ENCODE assay signal across 9 mouse cellular contexts in the genomic region with DNA sequence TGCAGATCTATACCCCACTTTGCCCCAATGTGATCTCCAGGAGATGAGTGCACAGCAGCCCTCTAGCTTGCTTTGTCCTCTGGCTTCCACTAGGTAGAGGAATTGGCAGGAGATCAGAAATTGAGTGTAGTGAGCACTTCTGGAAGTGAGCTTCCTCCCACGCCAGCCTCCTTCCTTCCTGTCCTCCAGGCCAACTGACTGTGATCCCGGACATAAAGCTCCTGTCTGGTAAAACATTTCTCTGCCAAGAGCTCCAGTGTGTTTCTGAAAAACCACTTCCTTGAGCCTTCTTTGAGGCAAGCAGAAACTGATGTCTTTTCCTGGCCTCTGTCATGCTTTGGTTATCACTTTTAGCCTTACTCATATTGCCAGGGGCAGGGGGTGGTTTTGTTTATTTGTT.
DNase-seq lines count a peak whose midpoint lies in the region; ATAC-seq and TF ChIP-seq lines count a peak whose summit lies in the region.
"Had no signal": no experiment of that assay in that cellular context is flagged by ENCODE, and none has a peak within 500 bp of the region (broad histone marks: within the 10 kb centered on the region; RNA-seq: fewer than 3 reads in every experiment).

No protein-coding gene starts in this region.

- TF ChIP-seq CTCF in liver, adult 2 months (IDR thresholded peaks at IDR 0.05; ENCODE audit: low read depth, low read length): no peak
- no peak for TF ChIP-seq CTCF in liver, postnatal 0 days (IDR thresholded peaks at IDR 0.05; ENCODE audit: low read depth)

- peak; percentile 46 for DNase-seq in liver, adult 2 months (ENCODE audit: extremely low read depth, low read depth, low spot score)
- no peak for DNase-seq in liver, postnatal 0 days
- DNase-seq in lung, postnatal 36 days: peak; percentile 40
- DNase-seq in cerebellum, postnatal 36 days: no peak
- DNase-seq in spleen, postnatal 4 days (ENCODE audit: low spot score in 2 of 2): no peak

- WGBS in liver, adult 2 months: 5% methylated on average over 2 of the region's 2 CpGs
- 34% methylated on average over 2 of the region's 2 CpGs for WGBS in liver, postnatal 0 days (ENCODE audit: insufficient replicate concordance)
- WGBS in heart, embryonic 14.5 days: 28% methylated on average over 2 of the region's 2 CpGs
- WGBS in kidney, embryonic 14.5 days: 56% methylated on average over 2 of the region's 2 CpGs

- H3K4me2 ChIP-seq in liver, postnatal 0 days (ENCODE audit: low read depth, low read length): no peak overlapping the region
- no peak overlapping the region for H3K4me2 ChIP-seq in heart, embryonic 14.5 days (ENCODE audit: low read length)
- H3K4me2 ChIP-seq in kidney, embryonic 14.5 days (replicated peaks; ENCODE audit: low read depth, low read length): no peak overlapping the region
- H3K4me2 ChIP-seq: embryonic facial prominence, embryonic 12.5 days had no signal

- ATAC-seq in liver, postnatal 0 days: no peak
- ATAC-seq in heart, embryonic 14.5 days (ENCODE audit: insufficient number of reproducible peaks, insufficient read depth, low FRiP score, low read depth): 0 out of 2 replicates have a peak, but pooled peaks have one; percentile 18
- ATAC-seq in kidney, embryonic 14.5 days (ENCODE audit: low FRiP score, low TSS enrichment): peak; percentile 62; the same call in 1 of the 2 replicates
- ATAC-seq in megakaryocyte progenitor cell, adult 5-6 weeks (replicated peaks; ENCODE audit: poor library complexity): no peak; the same call in 1 of the 2 replicates

- H3K9ac ChIP-seq in liver, adult 2 months (ENCODE audit: low read depth, low read length): no peak overlapping the region
- H3K9ac ChIP-seq in liver, postnatal 0 days (replicated peaks): no peak overlapping the region
- H3K9ac ChIP-seq in heart, embryonic 14.5 days (ENCODE audit: low read length): no peak overlapping the region
- no peak overlapping the region for H3K9ac ChIP-seq in kidney, embryonic 14.5 days (ENCODE audit: low read depth, low read length)
- H3K9ac ChIP-seq: embryonic facial prominence, embryonic 12.5 days had no signal

- no peak overlapping the region for H3K27ac ChIP-seq in liver, adult 2 months (replicated peaks; ENCODE audit: insufficient read depth, low read depth, low read length)
- H3K27ac ChIP-seq in liver, postnatal 0 days (ENCODE audit: low read depth): no peak overlapping the region
- peak overlapping the region; percentile 47 to 56; a peak in 2 of 4 replicates for H3K27ac ChIP-seq in heart, embryonic 14.5 days (replicated peaks in 1 of 2; ENCODE audit: control insufficient read depth in 1 of 2, insufficient read depth in 1 of 2, low read depth in 2 of 2, low read length in 2 of 2)
- H3K27ac ChIP-seq in kidney, embryonic 14.5 days (ENCODE audit: low read depth, low read length): no peak overlapping the region
- H3K27ac ChIP-seq: embryonic facial prominence, embryonic 12.5 days had no signal

- H3K4me1 ChIP-seq in liver, adult 2 months (ENCODE audit: control insufficient read depth, insufficient read depth, low read length): peaks cover 10% of the 10 kb centered on the region
- H3K4me1 ChIP-seq in liver, postnatal 0 days (ENCODE audit: insufficient read depth): peaks cover 16% of the 10 kb centered on the region
- peaks cover 10 to 21% of the 10 kb centered on the region in 2 experiments for H3K4me1 ChIP-seq in heart, embryonic 14.5 days (ENCODE audit: control insufficient read depth in 2 of 2, insufficient read depth in 2 of 2, low read length in 2 of 2)
- H3K4me1 ChIP-seq in kidney, embryonic 14.5 days (ENCODE audit: control insufficient read depth, insufficient read depth, low read length): 0 out of 2 replicates have a peak, but pooled peaks cover 3% of the 10 kb centered on the region

- no peak for TF ChIP-seq POLR2A in liver, adult 2 months (IDR thresholded peaks at IDR 0.05; ENCODE audit: extremely low read depth, insufficient read depth, low read length)

- H3K36me3 ChIP-seq in liver, adult 2 months (ENCODE audit: control insufficient read depth, insufficient read depth, low read length): no peaks in the 10 kb centered on the region
- no peaks in the 10 kb centered on the region for H3K36me3 ChIP-seq in liver, postnatal 0 days (replicated peaks; ENCODE audit: insufficient read depth, low read length)
- no peaks in the 10 kb centered on the region for H3K36me3 ChIP-seq in heart, embryonic 14.5 days (ENCODE audit: control insufficient read depth, insufficient read depth, low read length)
- no peaks in the 10 kb centered on the region for H3K36me3 ChIP-seq in kidney, embryonic 14.5 days (ENCODE audit: control insufficient read depth, insufficient read depth, low read length)
- H3K36me3 ChIP-seq: embryonic facial prominence, embryonic 12.5 days had no signal

- H3K27me3 ChIP-seq in liver, adult 2 months (ENCODE audit: control insufficient read depth, insufficient read depth, low read length): no peaks in the 10 kb centered on the region
- H3K27me3 ChIP-seq in liver, postnatal 0 days (ENCODE audit: insufficient read depth, low read length): no peaks in the 10 kb centered on the region
- H3K27me3 ChIP-seq in heart, embryonic 14.5 days (ENCODE audit: control insufficient read depth, insufficient read depth, low read length): no peaks in the 10 kb centered on the region
- no peaks in the 10 kb centered on the region for H3K27me3 ChIP-seq in kidney, embryonic 14.5 days (ENCODE audit: control insufficient read depth, insufficient read depth, low read length)
- H3K27me3 ChIP-seq: embryonic facial prominence, embryonic 12.5 days had no signal

- H3K9me3 ChIP-seq in liver, postnatal 0 days (ENCODE audit: low read length): no peaks in the 10 kb centered on the region
- no peaks in the 10 kb centered on the region for H3K9me3 ChIP-seq in heart, embryonic 14.5 days (ENCODE audit: control insufficient read depth, low read length)
- H3K9me3 ChIP-seq in kidney, embryonic 14.5 days (ENCODE audit: control insufficient read depth, low read length): no peaks in the 10 kb centered on the region
- H3K9me3 ChIP-seq: embryonic facial prominence, embryonic 12.5 days had no signal

- H3K79me2 ChIP-seq in liver, adult 2 months (ENCODE audit: control insufficient read depth, insufficient read depth, low read length): no peaks in the 10 kb centered on the region

- no peak overlapping the region for H3K4me3 ChIP-seq in liver, adult 2 months (ENCODE audit: insufficient read depth, low read depth, low read length)
- no peak overlapping the region for H3K4me3 ChIP-seq in liver, postnatal 0 days (ENCODE audit: low read depth, low read length)
- H3K4me3 ChIP-seq in heart, embryonic 14.5 days (ENCODE audit: control insufficient read depth in 1 of 2, insufficient read depth in 1 of 2, low read depth in 1 of 2, low read length in 2 of 2): no peak overlapping the region
- no peak overlapping the region for H3K4me3 ChIP-seq in kidney, embryonic 14.5 days (ENCODE audit: low read length)
- H3K4me3 ChIP-seq: embryonic facial prominence, embryonic 12.5 days had no signal

- TF ChIP-seq EP300 in liver, postnatal 0 days (IDR thresholded peaks at IDR 0.05; ENCODE audit: low read depth): no peak

Comparison
In these comparisons a context has a peak if more than half of its experiments do, and no peak if none do; other contexts are left out.
1. DNase-seq: peak in liver, adult 2 months (single experiment) and lung, postnatal 36 days (single experiment); none in liver, postnatal 0 days (single experiment), cerebellum, postnatal 36 days (0 of 2) and spleen, postnatal 4 days (0 of 2).
2. H3K27ac ChIP-seq: peak in heart, embryonic 14.5 days (2 of 2); none in liver, adult 2 months (single experiment), liver, postnatal 0 days (single experiment) and kidney, embryonic 14.5 days (single experiment).
3. ATAC-seq: peak in heart, embryonic 14.5 days (single experiment) and kidney, embryonic 14.5 days (single experiment); none in liver, postnatal 0 days (single experiment) and megakaryocyte progenitor cell, adult 5-6 weeks (single experiment).